Mouse (Mus musculus) adrenal gland, postnatal 36 days (tissue): Measurements from ENCODE around the gene Slc37a2. TPM values are rescaled to one million over a fixed set of nuclear protein-coding genes. Genes with fewer than 3 reads are reported as not detected.
"Not testable (repeated sequence)": the region's sequence is repeated elsewhere in the genome, so short reads cannot be mapped to it uniquely, and the experiment has no call there.

Experiments used
- DNase-seq, 2 experiments: peaks; one replicate each; pipeline ENCODE4 v3.0.0; 2021; ENCODE audit warnings: mixed read lengths in 1 of 2
- long read RNA-seq, 2 experiments: library from polyadenylated mRNA; stranded (forward); transcript quantifications; one replicate each; pipeline ENCODE4 v2.0.0; 2021; ENCODE audit warnings: borderline sequencing depth in 2 of 2
- total RNA-seq, 2 experiments: library from RNA; stranded (reverse); gene quantifications; 2 replicates each; pipeline ENCODE4 v1.2.3; 2021

Slc37a2 gene
- 10 to 100 TPM; 49.0 to 53.7 TPM for total RNA-seq
- long read RNA-seq, experiment 1, full-length matches to known transcripts: 67 of 88 reads
- long read RNA-seq, experiment 1, partial matches to known transcripts: 14 of 88 reads
- long read RNA-seq, experiment 1, other reads (novel, unspliced or antisense): 7 of 88 reads
- long read RNA-seq, experiment 2, full-length matches to known transcripts: 27 of 28 reads
- long read RNA-seq, experiment 2, partial matches to known transcripts: 1 of 28 reads
- long read RNA-seq, experiment 2, other reads (novel, unspliced or antisense): 0 of 28 reads

DNA sequence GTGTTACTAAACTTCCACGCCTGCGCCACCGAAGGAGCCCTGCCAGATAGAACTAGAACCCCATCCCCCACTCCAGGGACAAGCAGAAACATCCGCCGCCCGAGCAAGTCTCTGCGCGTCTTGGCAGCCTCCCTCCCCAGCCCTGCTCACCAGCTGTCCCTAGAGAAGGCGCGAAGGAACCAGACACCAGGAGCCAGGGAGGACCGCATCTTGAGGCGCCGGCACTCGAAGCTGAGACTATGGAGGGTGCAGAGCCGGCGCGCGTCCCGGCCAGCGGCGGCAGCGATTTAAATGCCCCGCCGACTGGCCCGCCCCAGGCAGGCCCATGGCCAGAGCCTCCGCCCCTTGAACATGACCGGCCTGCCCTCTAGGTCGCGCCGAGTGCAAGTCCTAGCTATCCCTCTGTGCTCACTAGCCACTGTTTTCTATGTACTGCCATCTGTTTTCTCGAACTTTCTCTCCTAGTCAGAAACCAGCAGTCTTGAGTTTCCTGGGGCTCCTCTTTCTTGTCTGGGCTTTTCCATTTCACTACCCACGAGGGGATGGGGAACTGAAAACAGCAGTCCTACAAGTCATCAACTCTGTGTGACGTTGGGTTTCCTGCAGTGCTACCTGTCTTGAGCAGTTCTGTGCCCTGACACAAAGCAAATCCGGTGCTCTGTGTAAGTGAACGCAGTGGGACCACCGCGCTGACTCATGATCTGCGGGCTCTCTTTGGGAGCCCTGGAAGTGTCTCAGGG is at the start of gene Slc37a2:
Gene Slc37a2 (minus strand): TSS at position 590 of the 740 bp plus-strand sequence.
- DNase-seq: peak; percentile 81 to 88

- no peak for DNase-seq
Measured at GRCm38 (mm10) chr9:37301720-37302119, 46.2 kb upstream of the Slc37a2 start.

DNA sequence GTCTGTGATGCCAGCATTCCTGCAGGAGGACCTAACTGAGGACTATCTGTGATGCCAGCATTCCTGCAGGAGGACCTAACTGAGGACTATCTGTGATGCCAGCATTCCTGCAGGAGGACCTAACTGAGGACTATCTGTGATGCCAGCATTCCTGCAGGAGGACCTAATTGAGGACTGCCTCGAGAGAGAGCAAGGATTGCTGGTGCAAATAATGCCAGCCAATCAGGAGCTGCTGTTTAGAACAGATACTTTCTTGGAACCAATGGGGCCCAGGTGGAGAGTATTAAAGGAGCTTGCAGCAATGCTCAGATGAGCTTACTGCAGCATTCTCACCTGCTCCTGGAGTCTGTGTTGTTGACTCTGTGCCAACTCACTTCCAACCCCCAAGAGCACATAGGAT is 45.0 kb upstream of the Slc37a2 start:
- DNase-seq: not testable (repeated sequence)

DNA sequence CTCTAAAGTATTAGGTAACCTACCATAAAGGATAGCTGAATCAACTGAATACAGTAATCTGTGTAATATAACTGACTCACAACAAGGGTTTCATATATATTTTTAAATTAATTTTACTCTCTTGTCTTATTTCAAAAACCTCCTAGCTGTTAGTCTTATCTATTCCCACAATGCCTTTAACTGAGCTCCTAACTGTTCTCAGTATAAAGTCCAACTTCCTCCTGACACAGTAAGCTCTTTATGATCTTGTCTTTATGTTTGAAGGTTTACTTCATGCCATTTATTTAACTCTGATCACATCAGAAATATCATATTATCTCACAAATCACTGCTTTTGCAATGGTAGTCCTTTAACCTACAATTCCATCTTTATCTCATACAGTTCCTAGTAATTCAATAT is 40.0 kb upstream of the Slc37a2 start:
- DNase-seq: no peak

- DNase-seq: no peak
Measured at GRCm38 (mm10) chr9:37266622-37267021, 11.1 kb upstream of the Slc37a2 start.

DNA sequence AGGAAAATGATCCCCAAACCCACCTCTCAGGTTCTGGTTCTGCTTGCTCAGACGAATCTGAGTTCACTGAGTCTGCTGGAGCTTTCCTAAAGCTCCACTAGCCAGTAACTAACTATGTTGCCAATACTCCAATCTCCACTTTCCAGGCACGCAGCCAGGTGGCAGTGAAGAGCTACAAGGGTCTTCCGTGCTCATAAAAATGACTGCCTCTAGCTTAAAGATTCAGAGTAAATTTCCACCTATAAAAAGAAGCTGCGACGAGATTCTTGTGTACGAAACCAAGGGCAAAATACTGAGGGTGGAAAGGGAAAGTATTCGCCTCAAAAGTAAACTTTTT is 319 bp upstream of the Slc37a2 start:
- peak; percentile 75 to 77 for DNase-seq

- DNase-seq: peak; percentile 51 to 57
Measured at GRCm38 (mm10) chr9:37254531-37255110, 917 bp downstream of the Slc37a2 start.

- DNase-seq: no peak
Measured at GRCm38 (mm10) chr9:37250631-37251030, 4.9 kb downstream of the Slc37a2 start.

GRCm38 (mm10) chr9:37249976-37250375 is 5.6 kb downstream of the Slc37a2 start:
- no peak for DNase-seq

GRCm38 (mm10) chr9:37248381-37248906 is 7.1 kb downstream of the Slc37a2 start:
- DNase-seq: no peak

DNA sequence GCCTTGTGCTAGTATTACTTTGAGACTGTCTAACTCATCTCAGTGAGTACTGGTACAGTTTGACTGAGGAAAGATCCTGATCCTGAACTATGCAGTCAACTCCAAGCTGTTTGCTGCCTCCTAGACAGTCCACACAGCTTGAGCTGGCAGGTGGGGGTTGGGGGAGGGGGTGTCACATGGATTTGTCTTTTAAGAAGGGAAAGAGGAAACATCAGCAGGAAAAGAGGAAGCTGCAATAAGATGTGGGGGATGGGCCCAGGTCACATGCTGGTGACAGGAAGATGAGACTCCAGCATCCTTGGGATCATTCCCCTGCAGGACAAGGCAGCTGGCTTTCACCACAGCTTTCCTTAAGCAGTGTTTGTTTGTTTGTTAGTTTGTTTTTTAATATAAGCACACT is 8.1 kb downstream of the Slc37a2 start:
- peak; percentile 19 to 47 for DNase-seq

GRCm38 (mm10) chr9:37245810-37246209 is 9.7 kb downstream of the Slc37a2 start:
- no peak for DNase-seq

DNA sequence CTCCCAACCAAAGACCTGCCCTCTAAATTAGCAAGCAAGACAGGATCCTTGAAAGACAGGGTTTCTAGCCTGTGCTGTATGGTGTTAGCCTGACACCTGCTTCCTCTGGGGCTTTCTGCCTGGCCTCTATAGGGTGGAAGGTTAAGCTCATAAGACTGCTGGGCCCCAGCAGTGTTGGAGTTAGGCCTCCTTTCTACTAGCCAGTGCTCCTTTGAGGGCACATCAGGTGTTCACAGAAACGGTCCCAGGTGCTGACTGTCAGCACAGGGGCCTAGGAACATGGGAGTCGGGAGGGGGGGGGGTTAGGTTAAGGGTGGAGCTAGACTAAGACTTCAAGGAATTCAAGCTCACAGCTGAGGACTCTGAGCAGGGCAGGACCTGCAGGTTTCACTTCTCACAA is 10.1 kb downstream of the Slc37a2 start:
- DNase-seq: no peak

GRCm38 (mm10) chr9:37244600-37244999 is 10.9 kb downstream of the Slc37a2 start:
- no peak for DNase-seq

DNA sequence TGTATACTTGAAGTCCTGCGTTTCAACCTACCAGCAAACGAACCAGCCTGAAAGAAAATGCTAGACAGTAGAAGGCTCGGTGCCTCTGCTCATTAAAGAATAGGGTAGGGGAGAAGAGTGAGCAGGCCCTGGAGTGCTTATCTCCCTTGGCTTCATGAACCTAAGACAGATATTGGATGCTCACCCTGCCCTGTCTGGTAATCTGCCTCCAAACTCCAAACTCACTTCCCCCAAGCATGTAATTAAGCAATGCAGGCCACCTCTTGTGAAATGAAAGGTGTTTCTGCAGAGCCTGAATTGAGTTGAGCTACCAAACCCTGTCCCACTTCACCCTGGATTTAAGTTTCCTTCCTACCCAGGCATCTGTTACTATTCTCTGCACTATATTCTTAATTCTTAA is 12.8 kb downstream of the Slc37a2 start:
- DNase-seq: no peak

- peak; percentile 48 to 59 for DNase-seq
Measured at GRCm38 (mm10) chr9:37235951-37236737, 19.4 kb downstream of the Slc37a2 start.

GRCm38 (mm10) chr9:37232201-37233195 is 23.0 kb downstream of the Slc37a2 start:
- DNase-seq: peak; percentile 6 to 20

DNA sequence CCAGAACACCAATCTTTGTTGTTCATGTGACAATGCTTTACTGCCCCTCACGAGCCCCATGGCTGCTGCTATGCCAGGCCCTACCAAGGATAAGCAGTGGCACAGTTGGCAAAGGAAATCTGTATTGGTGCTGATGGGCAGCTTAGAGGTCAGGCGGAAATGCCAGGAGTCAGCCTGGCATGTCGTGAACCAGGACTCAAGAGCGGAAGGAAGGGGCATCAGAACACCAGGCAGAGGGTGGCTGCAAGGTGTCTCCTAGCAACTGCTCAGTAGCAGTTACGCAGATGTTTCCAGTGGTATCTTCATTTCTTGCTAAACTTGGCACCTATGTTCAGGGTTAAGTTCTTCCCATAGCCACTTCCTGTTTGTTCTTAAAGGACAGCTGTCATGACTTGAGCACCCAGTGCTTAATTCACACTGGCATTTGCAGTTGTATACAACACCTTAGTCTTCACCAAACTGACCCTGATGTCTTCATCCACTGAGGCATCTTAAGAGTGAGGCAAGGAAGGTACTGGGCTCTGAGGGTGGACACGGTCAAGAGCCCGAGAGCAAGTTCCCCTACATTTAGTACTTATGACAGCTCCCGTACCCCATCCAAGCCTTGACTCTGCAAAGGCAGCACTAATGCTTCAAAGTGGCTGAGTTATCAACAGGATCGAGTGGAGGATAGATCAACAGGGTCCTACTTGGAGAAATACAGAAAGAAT is 24.9 kb downstream of the Slc37a2 start:
- DNase-seq: no peak

DNA sequence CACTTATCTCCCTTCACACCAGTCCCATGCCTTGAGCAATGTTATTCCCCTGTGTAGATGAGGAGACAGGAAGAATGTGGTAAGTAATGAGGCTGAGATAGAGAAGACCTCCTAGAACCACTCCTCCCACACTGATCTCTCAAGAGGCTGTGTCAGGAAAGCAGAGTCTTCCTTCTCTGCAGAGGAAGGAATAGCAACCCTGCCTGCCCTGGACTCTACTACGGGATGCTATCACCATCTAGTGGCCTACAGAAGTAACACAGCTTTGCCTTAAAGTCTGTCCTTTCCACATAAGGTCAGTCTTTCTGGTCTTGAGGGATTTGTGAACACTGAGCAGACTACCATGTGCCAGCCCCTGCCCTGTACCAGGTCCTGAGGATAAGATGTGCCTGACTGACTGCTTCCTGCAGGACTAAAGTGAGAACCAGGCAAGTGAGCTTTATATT is 25.6 kb downstream of the Slc37a2 start:
- DNase-seq: peak; percentile 47 to 65

DNA sequence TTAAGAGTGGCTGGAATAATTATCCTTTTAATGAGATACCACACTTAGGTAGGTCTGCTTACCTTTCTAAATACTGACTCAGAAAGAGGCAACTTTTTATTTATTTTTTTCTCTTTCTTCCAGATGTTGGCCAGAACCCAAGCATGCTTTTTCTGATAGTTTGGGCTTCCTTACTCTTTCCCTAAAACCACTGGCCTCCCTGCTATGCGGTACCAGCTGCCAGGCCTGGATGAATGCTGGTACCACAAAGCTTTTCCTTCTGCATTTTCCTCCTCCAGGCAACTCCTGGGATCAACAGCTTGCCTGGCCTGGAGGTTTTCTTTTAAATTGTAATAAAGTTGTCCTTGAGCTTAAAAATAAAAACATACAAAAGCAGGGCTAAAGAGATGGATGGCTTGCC is 30.0 kb downstream of the Slc37a2 start:
- no peak for DNase-seq
